Mouse (Mus musculus): ENCODE results near the gene Retsat. TPM values are rescaled to one million over a fixed set of nuclear protein-coding genes. Genes with fewer than 3 reads are reported as not detected.
A peak's percentile ranks its signal among the peaks of the same experiment; 100 is the strongest.

Retsat gene
- polyA plus RNA-seq (2012; rRNA removed) (8.8 and 10.7 TPM in 2 replicates), polyA plus RNA-seq (2014; fragmentation: Nextera tagmentation; extraction: Ambion mirVana) (16.1 and 19.0 TPM in 2 replicates)

DNA sequence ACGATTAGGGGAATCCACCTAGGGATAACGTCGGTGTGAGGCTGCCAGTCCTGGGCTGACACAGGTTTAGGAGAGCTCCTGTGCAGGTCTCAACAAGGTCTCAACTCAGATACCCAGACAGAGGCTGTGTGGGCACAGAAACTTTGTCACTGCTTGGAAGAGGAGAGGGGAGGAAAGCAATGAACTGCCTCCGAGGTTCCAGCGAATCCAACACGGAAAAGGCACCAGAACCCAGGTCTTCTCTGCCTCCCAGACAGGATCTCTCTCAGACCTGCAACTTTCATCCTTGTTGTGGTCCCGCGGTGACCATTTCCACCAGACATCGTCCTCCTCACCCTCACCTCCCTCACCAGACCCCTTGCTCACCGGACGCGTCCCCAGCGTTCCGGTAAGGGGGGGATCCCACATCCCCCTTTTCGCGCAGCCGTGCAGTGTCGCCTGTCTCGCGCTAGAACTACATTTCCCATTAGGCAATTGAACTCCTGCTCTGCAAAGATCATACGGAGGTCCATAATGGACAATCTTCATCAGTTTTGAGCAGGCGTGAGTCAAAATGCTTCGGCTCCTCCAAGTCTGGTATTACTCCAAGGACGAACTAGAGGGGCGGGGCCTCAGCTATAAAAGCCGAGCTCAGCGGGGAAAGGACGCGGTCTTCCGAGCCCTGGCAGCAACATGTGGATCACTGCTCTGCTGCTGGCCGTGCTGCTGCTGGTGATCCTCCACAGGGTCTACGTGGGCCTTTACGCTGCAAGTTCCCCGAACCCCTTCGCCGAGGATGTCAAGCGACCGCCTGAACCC lies at the start of gene Retsat, which contains the start of gene Elmod3:
TSS of gene Retsat (plus strand) at position 520 of the 798 bp plus-strand sequence.
TSS of gene Elmod3 (minus strand) at position 458 of the 798 bp plus-strand sequence.
- Histone ChIP-seq H3K4me3 (replicated peaks; ENCODE audit: low read length) (peak within 1 kb of the TSS; percentile 62), H3K9ac (ENCODE audit: low read depth, low read length, severe bottlenecking) (peak within 1 kb of the TSS; percentile 69), H3K9me3 (ENCODE audit: control insufficient read depth, low read length) (no peaks in the 10 kb centered on the region), H3K4me2 (replicated peaks; ENCODE audit: low read depth, low read length, severe bottlenecking) (peak within 1 kb of the TSS; percentile 73), H3K36me3 (ENCODE audit: control insufficient read depth, insufficient read depth, low read length) (no peaks in the 10 kb centered on the region), H3K4me1 (ENCODE audit: control insufficient read depth, insufficient read depth, low read length) (peaks cover 15% of the 10 kb centered on the region), H3K27ac (replicated peaks; ENCODE audit: low read depth, low read length) (peak within 1 kb of the TSS; percentile 89), H3K27me3 (ENCODE audit: control insufficient read depth, insufficient read depth, low read length) (no peaks in the 10 kb centered on the region)
- WGBS = 2% methylated on average over 38 of the region's 38 CpGs
- DNase-seq (ENCODE audit: low spot score) = peak; percentile 98
- ATAC-seq (ENCODE audit: low FRiP score, low read depth) = peak; percentile 93
- TF ChIP-seq POLR2A (IDR thresholded peaks at IDR 0.05; ENCODE audit: borderline replicate concordance, extremely low read depth, insufficient read depth, insufficient read length) = peak; percentile 98

DNA sequence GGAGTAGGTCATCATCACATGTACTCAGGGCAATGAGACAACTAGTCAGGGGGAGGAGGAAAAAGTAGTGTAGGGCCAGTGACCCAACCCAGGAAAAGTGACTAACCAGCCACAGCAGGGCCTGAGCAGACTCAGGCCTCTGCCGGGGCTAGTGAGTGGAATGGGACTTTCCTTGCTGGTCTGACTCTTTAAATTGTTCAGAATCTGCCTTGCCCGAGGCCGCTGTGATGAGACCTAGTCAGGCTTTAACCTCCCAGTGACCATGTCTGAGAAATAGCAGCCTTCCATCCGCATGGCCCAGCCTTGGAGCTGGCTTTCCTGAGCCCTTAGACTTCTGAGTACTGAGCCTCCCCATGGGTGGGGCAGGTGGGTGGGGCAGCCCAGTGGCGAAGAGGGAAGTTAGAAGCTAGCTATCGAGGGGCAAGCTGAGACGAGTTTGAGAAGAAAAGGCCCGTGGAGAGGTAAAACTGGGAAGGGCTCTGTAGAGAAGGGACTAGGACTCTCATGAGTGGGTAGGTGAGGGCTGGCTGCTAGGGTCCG lies 49.2 kb upstream of the Retsat start:
- Histone ChIP-seq H3K36me3 (ENCODE audit: control insufficient read depth, insufficient read depth, low read length) (no peaks in the 10 kb centered on the region), H3K4me3 (replicated peaks; ENCODE audit: low read length) (no peak overlapping the region), H3K4me1 (ENCODE audit: control insufficient read depth, insufficient read depth, low read length) (peaks cover 14% of the 10 kb centered on the region; the same call in 1 of the 2 replicates), H3K9ac (ENCODE audit: low read depth, low read length, severe bottlenecking) (no peak overlapping the region), H3K4me2 (replicated peaks; ENCODE audit: low read depth, low read length, severe bottlenecking) (no peak overlapping the region), H3K9me3 (ENCODE audit: control insufficient read depth, low read length) (no peaks in the 10 kb centered on the region), H3K27me3 (ENCODE audit: control insufficient read depth, insufficient read depth, low read length) (no peaks in the 10 kb centered on the region), H3K27ac (replicated peaks; ENCODE audit: low read depth, low read length) (no peak overlapping the region)
- ATAC-seq (ENCODE audit: low FRiP score, low read depth) (no peak), DNase-seq (ENCODE audit: low spot score) (no peak)
- no peak for TF ChIP-seq POLR2A (IDR thresholded peaks at IDR 0.05; ENCODE audit: borderline replicate concordance, extremely low read depth, insufficient read depth, insufficient read length)
- WGBS = 51% methylated on average over 9 of the region's 9 CpGs

DNA sequence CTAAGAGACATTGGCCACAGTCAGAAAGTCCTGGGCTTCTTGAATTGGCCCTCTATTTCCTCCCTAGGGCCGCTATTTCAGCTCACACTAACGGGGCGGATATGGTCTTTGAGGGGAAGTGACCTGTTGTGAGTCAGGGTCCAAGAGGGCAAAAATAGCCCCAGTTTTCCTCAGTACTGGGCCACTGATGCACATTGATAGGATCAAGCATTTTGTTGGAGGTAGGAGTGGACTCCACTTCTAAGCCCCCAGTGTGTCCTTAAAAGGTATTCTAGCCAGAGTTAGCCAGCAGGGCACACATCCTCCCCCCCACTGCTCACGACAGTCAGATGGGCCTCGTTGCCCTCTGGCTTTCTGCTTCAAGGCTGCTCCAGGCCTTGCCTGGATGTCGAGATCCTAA lies 48.2 kb upstream of the Retsat start:
- H3K4me3 ChIP-seq (replicated peaks; ENCODE audit: low read length) = no peak overlapping the region
- no peak overlapping the region for H3K4me2 ChIP-seq (replicated peaks; ENCODE audit: low read depth, low read length, severe bottlenecking)
- ATAC-seq (ENCODE audit: low FRiP score, low read depth) = no peak
- no peak overlapping the region for H3K27ac ChIP-seq (replicated peaks; ENCODE audit: low read depth, low read length)
- WGBS = 61% methylated on average over 6 of the region's 6 CpGs
- DNase-seq (ENCODE audit: low spot score) = no peak
- H3K9me3 ChIP-seq (ENCODE audit: control insufficient read depth, low read length) = no peaks in the 10 kb centered on the region
- peaks cover 10% of the 10 kb centered on the region; the same call in 1 of the 2 replicates for H3K4me1 ChIP-seq (ENCODE audit: control insufficient read depth, insufficient read depth, low read length)
- no peak overlapping the region for H3K9ac ChIP-seq (ENCODE audit: low read depth, low read length, severe bottlenecking)
- no peaks in the 10 kb centered on the region for H3K36me3 ChIP-seq (ENCODE audit: control insufficient read depth, insufficient read depth, low read length)
- no peak for TF ChIP-seq POLR2A (IDR thresholded peaks at IDR 0.05; ENCODE audit: borderline replicate concordance, extremely low read depth, insufficient read depth, insufficient read length)
- no peaks in the 10 kb centered on the region for H3K27me3 ChIP-seq (ENCODE audit: control insufficient read depth, insufficient read depth, low read length)

GRCm38 (mm10) chr6:72550503-72551100 lies 47.7 kb upstream of the Retsat start:
- H3K4me2 ChIP-seq (replicated peaks; ENCODE audit: low read depth, low read length, severe bottlenecking) = no peak overlapping the region
- no peak for TF ChIP-seq POLR2A (IDR thresholded peaks at IDR 0.05; ENCODE audit: borderline replicate concordance, extremely low read depth, insufficient read depth, insufficient read length)
- H3K4me3 ChIP-seq (replicated peaks; ENCODE audit: low read length) = no peak overlapping the region
- no peak overlapping the region for H3K27ac ChIP-seq (replicated peaks; ENCODE audit: low read depth, low read length)
- ATAC-seq (ENCODE audit: low FRiP score, low read depth) (no peak), DNase-seq (ENCODE audit: low spot score) (no peak)
- H3K9me3 ChIP-seq (ENCODE audit: control insufficient read depth, low read length) = no peaks in the 10 kb centered on the region
- no peaks in the 10 kb centered on the region for H3K27me3 ChIP-seq (ENCODE audit: control insufficient read depth, insufficient read depth, low read length)
- H3K36me3 ChIP-seq (ENCODE audit: control insufficient read depth, insufficient read depth, low read length) = no peaks in the 10 kb centered on the region
- H3K4me1 ChIP-seq (ENCODE audit: control insufficient read depth, insufficient read depth, low read length) = peaks cover 10% of the 10 kb centered on the region; the same call in 1 of the 2 replicates
- H3K9ac ChIP-seq (ENCODE audit: low read depth, low read length, severe bottlenecking) = no peak overlapping the region
- WGBS = 82% methylated on average over 10 of the region's 10 CpGs

All from limb, embryonic 14.5 days (tissue).